Mouse (Mus musculus): ENCODE measurements around the gene Rps27a. TPM values are rescaled to one million over a fixed set of nuclear protein-coding genes. Genes with fewer than 3 reads are reported as not detected.

Gene Rps27a
- total RNA-seq, 2 experiments from 2014 or later, result 809 to 1,646 TPM

- peak; percentile 59 for ATAC-seq (ENCODE audit: poor library complexity, severe bottlenecking)
These were observed 33.6 kb downstream of the Rps27a start for GRCm38 (mm10) chr11:29514325-29514681.

- ATAC-seq (ENCODE audit: poor library complexity, severe bottlenecking), result no peak
These were observed 34.9 kb downstream of the Rps27a start for GRCm38 (mm10) chr11:29512818-29513535.

GRCm38 (mm10) chr11:29509421-29509820 lies 38.5 kb downstream of the Rps27a start:
- ATAC-seq (ENCODE audit: poor library complexity, severe bottlenecking), result no peak

- ATAC-seq (ENCODE audit: poor library complexity, severe bottlenecking), result no peak
These were observed 42.8 kb downstream of the Rps27a start for GRCm38 (mm10) chr11:29504899-29505625.

- ATAC-seq (ENCODE audit: poor library complexity, severe bottlenecking), result no peak
These were observed 43.7 kb downstream of the Rps27a start for GRCm38 (mm10) chr11:29503948-29504893.

- ATAC-seq (ENCODE audit: poor library complexity, severe bottlenecking), result peak; percentile 79
These were observed 50.9 kb downstream of the Rps27a start for GRCm38 (mm10) chr11:29496962-29497361.

Other genes with a start within 250 kb of the Rps27a start
- 82.3 and 82.4 TPM in 2 replicates for gene Ccdc88a, start 174.5 kb downstream of the Rps27a start, total RNA-seq (2015)
- gene Ccdc88a, start 174.5 kb downstream of the Rps27a start, total RNA-seq (2017), result 94.1 and 111 TPM in 2 replicates
- gene Prorsd1, start 33.1 kb downstream of the Rps27a start, total RNA-seq (2015), result 27.6 and 32.4 TPM in 2 replicates
- 33.0 and 40.1 TPM in 2 replicates for gene Prorsd1, start 33.1 kb downstream of the Rps27a start, total RNA-seq (2017)
- gene Mtif2, start 21.7 kb downstream of the Rps27a start, total RNA-seq (2015), result 11.4 and 14.3 TPM in 2 replicates
- gene Mtif2, start 21.7 kb downstream of the Rps27a start, total RNA-seq (2017), result 35.4 and 35.9 TPM in 2 replicates
- gene Clhc1, start 159 bp downstream of the Rps27a start, total RNA-seq (2015), result 0.41 and 0.49 TPM in 2 replicates
- gene Clhc1, start 159 bp downstream of the Rps27a start, total RNA-seq (2017), result 0.04 TPM in 1 of 2 replicates, not detected in the other
- gene Rtn4, start 144.8 kb upstream of the Rps27a start, total RNA-seq (2015), result 129 and 142 TPM in 2 replicates
- 128 and 135 TPM in 2 replicates for gene Rtn4, start 144.8 kb upstream of the Rps27a start, total RNA-seq (2017)

Data from megakaryocyte, adult 5-6 weeks (primary cell).